Mouse (Mus musculus): Measurements from ENCODE around the gene Mfsd7a.
"Not testable (repeated sequence)": the region's sequence is repeated elsewhere in the genome, so short reads cannot be mapped to it uniquely, and the experiment has no call there.

Gene Mfsd7a

DNA sequence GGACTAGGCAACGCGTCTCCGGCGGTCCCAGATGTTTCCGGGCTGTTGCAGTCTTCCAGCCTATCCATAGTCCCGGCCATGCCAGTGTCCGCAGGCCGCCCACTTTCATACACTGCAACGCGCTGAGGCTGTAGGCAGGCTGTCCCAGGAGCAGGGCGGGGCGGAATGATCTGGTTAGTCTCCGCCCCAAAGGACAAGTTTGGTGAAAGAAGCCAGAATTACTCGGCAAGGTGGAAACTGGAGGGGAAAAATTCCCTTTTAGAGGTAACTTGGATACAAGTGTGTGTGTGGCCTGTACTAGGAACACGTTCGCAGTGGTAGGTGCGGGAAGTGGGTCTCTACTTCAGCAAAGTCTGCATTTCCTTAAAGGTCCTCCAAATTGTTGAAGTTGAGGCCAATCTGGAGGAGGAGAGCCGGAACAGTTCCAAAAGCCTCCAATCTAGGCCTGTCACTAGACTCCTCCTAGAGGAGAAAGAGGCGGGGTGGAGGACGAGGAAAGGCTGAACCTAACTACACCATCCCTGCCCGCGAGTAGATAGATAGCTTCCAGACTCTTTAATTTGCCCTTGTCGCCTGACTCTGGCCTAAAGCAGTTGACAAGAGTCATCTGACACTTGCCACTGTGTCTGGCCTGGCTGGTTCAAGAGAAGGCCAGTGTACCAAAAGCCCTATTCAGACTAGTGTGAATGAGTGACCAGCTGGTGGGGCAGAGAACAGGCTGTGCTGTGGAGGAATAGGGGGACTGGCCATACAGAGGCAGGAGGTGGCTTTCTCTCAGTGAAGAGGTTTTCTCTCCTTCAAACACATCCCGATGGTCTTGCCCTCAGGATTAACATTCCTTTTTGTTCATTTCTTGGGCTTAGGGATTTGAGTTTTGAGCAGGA is at the start of gene Mfsd7a:
Gene Mfsd7a (minus strand): TSS at position 107 of the 884 bp plus-strand sequence.
- no peak for DNase-seq

DNA sequence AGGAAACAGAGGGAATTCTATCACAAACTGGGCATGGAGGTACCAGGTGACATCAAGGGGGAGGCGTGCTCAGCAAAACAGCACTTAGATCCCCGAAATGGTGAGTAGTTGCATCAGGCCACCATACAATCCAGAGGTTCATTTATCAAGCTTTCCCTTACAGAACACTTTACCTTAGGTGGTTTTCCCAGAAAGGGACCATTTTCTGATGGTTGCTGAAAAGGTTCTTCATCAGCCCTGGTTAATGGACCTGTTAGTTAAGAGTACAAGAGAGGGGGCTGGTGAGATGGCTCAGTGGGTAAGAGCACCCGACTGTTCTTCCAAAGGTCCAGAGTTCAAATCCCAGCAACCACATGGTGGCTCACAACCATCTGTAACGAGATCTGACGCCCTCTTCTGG is 37.5 kb upstream of the Mfsd7a start:
- not testable (repeated sequence) for DNase-seq

DNA sequence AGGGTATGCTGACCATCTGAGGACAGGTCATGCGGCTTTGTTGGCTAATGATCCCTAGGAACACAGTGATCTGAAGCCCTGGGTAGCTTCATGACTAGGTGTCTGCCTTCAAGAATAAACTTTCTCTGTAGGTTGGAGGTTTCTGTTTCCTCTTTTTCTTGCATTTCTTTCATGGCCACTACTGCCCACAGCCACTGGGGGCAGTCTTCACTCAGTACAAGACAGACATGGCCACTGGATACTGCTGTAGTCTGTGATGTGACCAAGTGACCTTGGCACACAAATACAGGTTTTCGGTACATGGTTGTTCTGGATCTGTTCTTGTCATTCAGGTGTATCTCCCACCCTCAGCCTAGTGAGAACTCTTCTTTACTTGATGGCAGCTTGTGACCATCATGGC is 36.5 kb upstream of the Mfsd7a start:
- DNase-seq: no peak

DNA sequence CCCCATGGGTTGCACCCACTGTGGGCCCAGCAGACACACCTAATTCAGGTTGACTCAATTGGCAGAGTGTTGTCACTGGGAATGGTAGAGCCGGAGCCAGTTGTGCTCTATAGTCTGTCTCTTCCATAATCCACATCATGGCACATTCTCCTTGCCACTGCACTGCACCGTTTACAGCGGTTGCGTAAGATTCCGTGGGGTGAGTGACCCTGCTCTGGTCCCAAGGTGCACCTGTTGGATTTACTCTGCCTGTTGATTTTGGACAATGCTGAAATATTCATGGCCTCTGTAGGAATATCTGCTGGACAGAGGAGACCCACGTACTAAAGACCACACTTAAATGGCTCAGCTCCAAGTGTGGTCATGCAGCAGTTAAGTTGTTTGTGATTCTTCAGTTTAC is 34.3 kb upstream of the Mfsd7a start:
- DNase-seq: no peak

DNA sequence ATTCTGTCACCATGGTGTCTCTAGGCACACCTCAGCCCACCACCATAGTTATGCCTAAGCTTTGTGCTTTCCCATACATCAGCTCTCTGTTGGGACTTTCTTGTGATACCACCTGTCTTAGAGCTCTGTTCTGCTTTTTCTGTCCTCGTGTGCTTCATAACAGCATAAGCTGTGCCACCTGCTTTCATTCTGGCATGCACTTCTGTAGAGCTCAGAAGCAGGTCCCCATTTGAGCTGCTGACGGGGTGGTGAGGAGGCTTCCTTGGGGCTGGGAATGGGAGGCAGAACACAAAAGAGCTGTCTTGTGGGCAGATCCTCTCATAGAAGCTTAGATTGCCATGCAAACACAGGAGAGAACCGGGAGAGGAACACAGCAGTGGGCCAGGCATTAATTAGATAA is 27.3 kb upstream of the Mfsd7a start:
- DNase-seq: no peak

DNA sequence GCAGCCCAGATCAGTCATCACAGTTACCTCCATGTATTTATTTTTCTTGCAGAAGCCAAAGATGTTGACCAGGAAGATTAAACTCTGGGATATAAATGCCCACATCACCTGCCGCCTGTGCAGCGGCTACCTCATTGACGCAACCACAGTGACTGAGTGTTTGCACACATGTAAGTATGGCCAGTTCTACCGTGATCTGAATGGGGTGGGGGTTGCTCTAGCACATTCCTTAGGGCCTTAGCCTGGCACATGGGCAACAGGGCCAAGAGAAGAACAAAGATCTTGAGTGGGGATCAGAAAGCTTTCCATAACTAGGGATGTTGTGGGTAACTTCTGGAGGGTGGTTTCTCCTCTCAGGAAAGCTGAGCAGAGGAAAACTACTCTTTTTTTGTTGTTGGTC is 25.0 kb upstream of the Mfsd7a start:
- DNase-seq: no peak

DNA sequence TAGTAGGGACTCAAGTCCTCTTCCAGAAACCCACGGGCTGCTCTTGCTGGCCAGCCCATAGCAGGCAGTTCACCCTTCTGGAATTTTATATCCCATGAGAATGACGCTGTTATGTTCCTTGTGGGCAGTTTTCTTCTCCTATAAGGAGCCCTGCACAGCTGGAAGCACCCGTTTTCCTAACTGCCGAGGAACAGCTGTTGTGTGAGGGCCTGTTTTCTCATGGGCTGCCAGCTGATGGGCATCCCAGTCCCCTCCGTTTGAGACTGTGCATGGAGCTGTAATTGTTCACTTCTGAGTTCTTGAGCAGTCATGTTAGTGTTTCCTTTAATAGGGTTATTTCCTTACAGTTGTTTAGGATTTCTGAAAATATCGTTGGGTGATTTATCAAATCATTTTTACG is 20.9 kb upstream of the Mfsd7a start:
- no peak for DNase-seq

DNA sequence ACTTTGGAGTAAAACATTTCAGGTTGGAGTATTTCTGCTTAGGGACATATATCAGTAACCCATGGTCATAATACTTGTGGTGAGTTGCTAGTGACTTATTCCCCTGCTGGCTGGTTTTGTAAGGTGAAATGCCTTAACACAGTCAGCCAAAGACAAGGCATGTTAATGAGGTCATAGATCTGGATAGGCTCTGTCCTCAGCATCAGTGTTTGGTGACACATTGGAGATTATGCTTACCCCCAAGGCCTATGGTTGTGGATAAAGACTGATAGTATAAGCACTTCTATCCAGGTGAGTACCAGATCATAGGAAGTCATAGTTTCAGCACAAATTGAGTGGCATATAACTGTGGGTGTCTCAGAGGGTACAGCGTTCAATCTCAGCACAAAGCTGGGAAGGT is 18.0 kb upstream of the Mfsd7a start:
- DNase-seq: no peak

DNA sequence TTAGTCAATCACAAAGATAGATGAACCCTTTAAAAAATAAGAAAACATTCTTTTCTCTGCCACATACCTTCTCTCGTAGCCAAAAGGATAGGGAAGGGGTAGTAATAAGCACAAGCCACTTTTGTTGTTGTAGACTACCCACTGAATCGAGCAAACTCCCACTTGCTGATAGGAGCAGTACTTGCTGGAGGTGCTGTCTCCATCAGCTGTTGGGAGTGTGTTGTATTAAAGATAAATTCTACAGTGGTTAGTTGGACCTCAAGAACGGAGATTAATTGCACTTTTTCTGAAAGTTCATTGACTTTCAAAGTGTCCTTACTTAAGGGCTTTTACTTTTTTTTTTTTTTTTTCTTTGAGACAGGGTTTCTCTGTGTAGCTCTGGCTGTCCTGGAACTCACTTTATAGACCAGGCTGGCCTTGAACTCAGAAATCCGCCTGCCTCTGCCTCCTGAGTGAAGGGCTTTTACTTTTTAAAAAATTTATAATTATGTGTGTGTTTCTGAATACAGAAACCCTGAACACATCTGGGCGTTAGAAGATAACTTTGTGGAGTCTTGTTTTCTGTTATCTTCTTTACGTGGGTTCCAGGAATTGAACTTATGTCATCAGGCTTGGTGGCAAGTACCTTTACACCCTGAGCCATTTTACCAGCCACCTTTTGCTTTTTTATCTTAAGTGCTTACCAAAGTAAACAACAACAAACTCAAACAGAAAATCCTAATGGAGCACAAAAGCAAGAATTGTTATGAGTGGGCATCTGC is 16.6 kb upstream of the Mfsd7a start:
- DNase-seq: no peak

DNA sequence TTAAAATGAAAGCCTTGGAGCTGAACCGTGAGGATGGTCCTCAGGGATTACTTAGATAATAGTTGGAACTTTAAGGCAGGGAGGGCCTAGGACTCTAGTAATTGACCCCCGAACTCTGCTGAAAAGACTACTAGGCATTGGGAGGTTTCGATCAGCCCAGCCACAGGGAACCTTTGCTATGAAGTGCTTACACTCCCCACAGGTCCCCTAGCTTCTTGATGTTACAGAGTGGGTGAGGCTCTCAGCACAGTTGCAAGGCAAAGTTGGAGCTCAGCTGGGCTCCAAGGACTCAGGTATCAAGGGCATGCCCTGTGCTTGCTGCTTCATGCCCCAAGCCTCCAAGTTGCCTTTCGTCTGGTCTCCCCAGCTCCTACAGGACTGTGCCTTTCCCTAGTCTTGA is 13.8 kb upstream of the Mfsd7a start:
- no peak for DNase-seq

DNA sequence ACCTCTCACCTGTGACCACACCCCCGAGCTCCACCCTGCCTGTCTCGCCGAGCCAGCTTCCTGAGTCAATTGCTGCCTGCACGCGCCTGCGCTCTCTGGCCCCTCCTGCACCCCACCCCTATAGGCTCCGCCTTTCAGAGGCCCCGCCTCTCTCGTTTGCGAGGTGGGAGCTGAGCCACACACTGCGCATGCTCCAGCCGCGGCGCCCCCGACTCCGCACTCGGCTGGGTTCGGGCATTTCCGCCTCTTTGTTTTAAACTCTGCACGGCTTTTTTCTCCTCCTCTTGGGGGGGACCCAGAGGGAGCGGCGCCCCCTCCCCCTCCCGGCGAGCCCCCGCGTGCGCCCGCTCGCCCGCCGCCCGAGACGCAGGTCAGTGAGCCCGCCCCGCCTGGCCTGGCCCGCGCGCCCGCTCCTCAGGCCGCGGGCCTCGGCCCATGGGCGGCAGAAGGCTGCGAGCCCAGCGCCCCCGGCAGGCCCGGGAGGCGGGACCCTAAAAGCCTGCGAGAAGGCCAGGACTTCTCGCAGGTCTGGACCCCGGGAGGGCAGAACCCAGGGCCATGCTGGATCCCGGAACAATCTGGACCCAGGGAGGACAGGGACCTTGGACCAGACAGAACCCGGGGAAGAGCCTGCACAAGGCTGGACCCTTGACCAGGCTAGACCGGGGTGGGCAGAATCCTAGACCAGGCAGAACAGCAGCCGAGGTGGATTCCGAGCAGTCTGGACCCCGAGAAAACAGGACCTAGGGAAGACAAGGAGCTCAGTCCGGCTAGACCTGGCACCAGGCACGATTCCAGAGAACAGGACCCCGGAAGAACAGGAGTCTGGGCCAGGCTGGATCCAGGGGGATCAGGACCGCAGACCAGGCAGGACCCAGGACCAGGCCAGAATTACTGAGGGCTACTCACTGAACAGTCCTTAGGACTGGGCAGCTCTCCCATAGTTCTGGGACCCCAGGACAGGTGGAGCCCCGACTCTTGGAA is 12.7 kb upstream of the Mfsd7a start, which contains the start of gene Pcgf3:
Gene Pcgf3 (plus strand): TSS at position 151 of the 984 bp plus-strand sequence.
- DNase-seq: peak; percentile 99

DNA sequence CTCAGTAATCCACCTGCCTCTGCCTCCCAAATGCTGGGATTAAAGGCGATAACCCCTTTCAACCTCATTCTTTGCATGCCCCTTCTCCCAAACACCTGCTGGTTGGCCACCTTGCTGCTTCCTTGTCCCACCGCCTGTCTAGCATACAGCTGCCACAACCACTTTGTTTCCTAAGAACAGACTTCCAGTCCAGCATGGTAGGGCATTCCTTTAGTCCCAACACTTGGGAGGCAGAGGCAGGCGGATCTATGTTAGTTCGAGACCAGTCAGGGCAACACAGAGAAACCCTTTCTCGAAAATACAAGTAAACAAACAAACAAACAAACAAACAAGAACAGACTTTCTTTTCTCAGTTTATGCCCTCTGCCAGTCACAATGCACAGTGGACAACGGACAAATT is 11.8 kb upstream of the Mfsd7a start:
- peak in 1 of 2 experiments; percentile 12 for DNase-seq

DNA sequence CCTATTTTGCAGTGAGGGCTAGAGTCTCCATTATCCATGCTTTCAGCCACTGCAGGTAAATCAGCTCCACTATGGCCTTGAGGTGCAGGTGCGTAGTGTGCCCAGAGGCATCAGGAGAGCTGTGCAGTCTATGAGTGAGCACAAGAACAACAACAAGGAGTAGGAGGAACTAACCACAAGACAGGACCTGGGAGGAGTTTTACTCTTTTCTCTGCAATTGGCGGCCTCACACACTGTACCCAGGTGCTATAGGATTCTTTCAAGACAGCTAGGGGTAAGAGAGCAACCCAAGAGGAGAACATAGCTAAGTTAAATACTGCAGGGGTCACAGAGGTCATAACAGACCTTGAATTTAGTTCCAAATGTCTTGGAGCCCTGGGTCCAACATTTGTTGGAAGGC is 10.0 kb upstream of the Mfsd7a start:
- DNase-seq: peak in 1 of 2 experiments; percentile 41

DNA sequence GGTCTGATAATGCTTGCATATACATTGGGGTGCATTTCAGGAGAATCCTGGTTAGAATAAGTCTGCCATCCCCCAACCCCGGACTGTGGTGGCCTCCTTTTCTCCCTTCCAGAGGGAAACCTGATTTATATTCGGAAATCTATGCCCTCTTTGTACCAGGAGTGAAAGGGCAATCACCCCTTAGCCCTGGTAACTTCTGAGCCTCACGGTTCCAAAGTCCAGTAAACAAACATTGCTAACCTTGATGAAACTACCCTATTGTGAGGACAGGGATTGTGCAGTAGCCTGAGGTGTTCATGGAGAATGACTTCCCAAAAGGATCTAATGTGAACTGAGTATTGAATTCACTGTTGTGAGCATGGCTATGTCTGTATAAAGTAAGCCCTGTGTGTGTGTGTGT is 5.4 kb upstream of the Mfsd7a start:
- no peak for DNase-seq

DNA sequence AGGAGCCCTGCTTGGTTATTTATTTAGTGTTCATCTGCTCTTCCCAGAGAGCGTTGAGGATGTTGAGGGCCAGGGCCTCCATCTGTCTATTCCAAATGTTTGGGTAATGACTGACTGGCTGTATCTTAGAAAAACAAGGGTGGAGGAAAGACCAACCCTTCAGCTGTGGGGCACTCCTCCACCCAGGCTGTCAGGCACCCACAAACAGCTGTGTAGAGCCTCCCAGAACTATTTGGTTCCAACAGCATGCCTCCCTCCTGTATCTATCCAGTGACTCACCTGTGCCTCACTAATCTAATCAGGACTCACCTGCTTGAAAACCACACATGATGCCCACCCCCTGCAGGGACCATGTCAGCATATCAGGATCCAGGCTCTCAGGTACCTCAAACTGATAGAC is 3.7 kb upstream of the Mfsd7a start:
- no peak for DNase-seq

DNA sequence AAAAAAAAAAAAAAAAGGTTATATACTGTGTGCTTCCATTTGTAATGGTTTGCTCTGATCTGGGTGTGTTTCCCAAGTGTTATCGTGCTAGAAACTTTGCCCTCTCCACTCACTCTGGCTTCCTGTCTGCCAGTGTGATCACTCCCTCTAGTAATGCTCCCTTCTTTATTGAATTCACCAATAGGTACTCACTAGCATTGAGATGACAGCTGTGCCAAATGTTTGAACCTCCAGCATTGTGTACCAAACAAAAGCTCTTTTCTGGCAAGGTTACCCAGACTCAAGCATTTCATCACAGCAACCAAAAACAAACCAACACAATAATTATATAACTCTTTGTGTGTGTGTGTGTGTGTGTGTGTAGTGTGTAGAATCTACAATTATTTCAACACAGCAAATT is 2.9 kb upstream of the Mfsd7a start:
- no peak for DNase-seq

DNA sequence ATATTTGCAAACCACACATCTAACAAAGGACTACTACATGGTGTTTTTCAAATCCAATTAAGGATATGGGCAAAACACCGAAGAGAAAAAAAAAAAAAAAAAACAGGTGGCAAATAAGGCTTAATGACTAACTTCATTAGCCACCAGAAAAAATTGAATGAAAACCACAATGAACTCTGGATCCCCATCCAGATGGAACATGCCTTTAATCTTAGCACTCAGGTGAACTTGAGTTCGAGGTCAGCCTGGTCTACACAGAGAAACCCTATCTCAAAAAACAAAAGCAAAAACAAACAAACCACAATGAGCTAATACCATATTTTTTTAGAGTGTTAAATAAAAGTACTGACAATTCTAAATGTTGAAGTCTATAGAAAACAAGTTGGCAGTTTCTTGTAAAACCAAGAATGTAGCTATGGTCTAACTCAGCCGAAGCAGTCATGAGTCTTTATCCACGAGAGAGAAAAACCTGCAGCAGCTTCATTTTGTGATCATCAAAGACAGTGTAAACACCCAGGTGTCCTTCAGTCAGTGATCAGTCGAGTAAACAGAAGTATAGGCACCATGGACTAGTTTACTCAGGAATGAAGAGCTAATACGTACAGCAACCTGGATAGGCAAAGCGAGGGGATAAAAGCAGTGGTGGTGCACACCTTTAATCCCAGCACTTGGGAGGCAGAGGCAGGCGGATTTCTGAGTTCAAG is 2.3 kb upstream of the Mfsd7a start:
- DNase-seq: no peak

DNA sequence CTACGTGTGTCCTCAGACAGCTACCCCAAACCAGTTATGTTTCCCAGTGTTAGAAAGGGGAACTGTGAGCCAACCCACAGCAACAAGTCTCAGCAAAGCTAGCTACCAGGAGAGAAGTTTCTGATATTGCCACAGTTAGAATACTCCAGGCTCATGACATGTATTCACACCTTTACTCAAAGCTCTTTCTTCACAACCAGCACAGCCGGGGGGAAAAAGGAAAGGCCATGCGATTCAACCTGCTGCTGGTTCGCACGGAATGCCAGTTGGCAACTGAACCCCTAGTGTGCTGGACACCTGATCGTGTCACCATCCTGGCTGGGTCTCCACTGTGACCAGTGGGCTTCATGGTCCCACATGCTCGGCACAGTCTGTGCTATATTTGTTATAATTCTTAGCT is 834 bp downstream of the Mfsd7a start:
- DNase-seq: no peak

DNA sequence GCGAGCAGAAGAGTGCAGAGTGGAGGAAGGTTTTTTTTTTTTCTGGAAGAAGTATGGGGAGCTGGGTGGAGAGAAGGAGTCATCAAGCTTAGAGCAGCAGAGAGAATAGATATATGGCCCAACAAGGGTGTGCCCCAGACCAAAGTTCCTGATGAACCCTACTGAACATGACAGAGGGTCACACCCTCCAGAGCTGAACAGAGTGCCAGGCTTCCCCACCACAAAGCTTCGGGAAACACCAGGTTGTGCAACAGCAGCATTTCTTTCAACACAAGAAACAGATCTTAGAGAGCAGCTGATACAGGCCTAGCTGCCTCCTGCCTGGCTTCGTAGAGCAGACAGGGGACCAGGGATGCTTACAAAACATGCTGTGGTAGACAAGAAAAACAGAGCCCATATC is 1.7 kb downstream of the Mfsd7a start:
- no peak for DNase-seq

DNA sequence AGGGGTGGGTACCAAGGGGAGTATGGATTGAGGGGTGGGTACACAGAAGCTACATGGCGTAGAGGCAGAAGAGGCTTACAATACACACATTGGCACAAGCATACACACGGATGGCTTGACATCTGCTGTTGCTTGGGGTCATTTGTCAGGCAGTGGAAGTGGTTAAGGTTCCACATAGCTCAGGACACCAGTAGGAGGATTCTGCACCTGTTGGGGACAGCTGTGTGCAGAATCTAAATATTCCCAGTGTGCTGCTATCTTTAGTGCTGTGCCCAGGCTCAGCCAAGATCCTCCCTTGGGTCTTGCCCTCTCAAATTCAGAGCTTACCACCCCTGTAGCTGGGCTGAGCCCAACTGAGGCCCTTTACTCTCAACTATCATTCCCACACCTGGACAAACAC is 12.6 kb downstream of the Mfsd7a start:
- DNase-seq: no peak

DNA sequence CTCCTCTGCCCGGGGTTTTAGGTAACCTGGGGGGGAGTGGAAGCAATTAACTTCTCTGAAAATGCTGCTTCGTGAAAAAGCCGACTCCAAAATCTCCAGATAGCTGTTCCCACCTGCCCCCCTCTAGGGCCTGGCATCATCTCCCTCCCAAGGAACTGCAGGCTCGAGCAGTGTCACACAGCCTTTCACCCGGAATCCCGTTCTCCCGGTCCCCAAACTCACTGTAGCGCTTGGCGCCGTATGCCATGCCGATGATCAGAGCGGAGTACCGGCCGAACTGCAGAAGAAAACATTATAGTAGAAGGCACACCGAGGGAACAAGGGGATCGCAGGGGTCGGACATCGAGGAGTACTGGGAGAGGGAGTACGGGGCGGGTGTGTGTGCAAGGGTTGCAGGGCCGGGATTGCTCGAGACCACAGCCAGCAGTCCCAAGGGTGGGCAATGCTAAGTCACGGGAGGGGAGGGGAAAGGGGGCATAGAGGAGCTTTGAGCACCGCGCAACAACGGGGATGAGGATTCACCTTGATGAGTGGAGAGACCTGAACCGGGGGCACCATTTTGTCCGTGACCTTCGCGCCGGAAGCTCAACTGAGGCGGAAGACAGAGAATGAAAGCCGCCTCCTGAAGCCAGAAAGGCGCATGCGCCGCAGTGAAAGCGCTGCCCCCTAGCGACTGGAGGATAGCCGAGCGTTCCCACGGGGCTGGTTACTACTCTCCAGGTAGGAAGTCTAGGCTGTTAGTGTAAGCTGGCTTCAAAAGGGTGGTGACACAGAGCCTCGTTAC is 14.7 kb downstream of the Mfsd7a start, which contains the start of gene Atp5k:
Gene Atp5k (minus strand): TSS at position 645 of the 784 bp plus-strand sequence.
- peak; percentile 87 to 90 for DNase-seq
